Mouse (Mus musculus): ENCODE data around the gene Smarcal1. TPM values are rescaled to one million over a fixed set of nuclear protein-coding genes. Genes with fewer than 3 reads are reported as not detected.

Gene Smarcal1
- total RNA-seq (2012; rRNA removed), result 23.6 and 24.4 TPM in 2 replicates
- 10 to 100 TPM in 1 of 2 experiments, not detected in 1; 27.7 TPM for polyA plus RNA-seq (2012; ENCODE audit: insufficient read depth in 1 of 2, insufficient read length in 2 of 2, low read depth in 1 of 2, low replicate concordance in 2 of 2, missing spikeins in 1 of 2)

DNA sequence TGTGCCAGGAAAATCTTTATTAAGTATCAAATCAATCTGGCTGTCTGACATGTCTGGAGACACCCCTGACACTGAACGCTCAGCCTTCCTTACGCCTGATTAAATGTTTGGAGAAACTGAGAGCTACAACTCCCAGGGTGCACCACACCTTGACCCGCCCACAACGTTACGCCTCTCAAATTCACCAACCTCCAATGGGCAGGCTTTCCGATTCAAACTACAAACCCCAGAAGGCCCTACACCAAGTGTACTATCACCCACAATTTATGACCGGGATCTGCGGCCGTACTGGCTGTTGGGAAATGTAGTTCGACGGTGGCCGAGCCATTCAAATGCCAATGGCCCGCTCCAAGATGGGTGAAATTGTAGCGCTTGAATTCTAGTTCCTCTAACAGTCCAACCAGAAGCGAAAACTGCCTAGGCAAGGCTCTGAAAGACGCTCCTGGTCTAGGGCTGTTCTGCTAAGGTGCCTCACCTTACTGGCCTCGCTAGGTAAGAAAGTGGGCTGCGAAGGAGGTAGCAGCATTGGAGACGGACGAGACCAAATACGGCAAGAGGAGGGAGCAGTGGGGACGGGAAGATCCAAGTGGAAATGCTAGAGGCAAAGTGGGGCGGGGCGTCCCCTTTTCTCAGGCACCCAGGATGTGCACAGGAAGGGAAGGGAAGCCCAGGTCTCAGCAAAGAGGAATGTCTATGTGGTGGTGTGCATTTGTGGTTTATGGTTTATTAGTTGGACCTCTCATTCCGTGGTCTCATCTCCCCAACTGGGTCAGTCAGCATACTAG lies at the start of gene Smarcal1:
Gene Smarcal1, plus strand, starts transcription at position 305 of the 785 bp plus-strand sequence.
- H3K9ac ChIP-seq (ENCODE audit: control insufficient read depth, low read depth, low read length, poor library complexity, severe bottlenecking), result peak within 1 kb of the TSS; percentile 88
- no peaks in the 10 kb centered on the region for H3K9me3 ChIP-seq (replicated peaks; ENCODE audit: insufficient read depth, low read length)
- peaks cover 0 to 4% of the 10 kb centered on the region in 2 experiments; a peak in 2 of 4 replicates for H3K4me1 ChIP-seq (ENCODE audit: control insufficient read depth in 1 of 2, insufficient read depth in 2 of 2, low read length in 2 of 2)
- H3K27me3 ChIP-seq (ENCODE audit: control insufficient read depth in 1 of 2, insufficient read depth in 2 of 2, low read length in 2 of 2), result no peaks in the 10 kb centered on the region
- H3K4me3 ChIP-seq (ENCODE audit: control insufficient read depth in 1 of 2, insufficient read depth in 1 of 2, low read depth in 2 of 2, low read length in 2 of 2), result peak within 1 kb of the TSS; percentile 78
- H3K79me2 ChIP-seq (ENCODE audit: control insufficient read depth, insufficient read depth, low read length, poor library complexity), result peaks cover 1% of the 10 kb centered on the region
- DNase-seq (ENCODE audit: low read depth, low spot score), result peak; percentile 98
- H3K36me3 ChIP-seq (ENCODE audit: control insufficient read depth in 1 of 2, insufficient read depth in 2 of 2, low read length in 2 of 2), result peaks cover 0 to 4% of the 10 kb centered on the region in 2 experiments; a peak in 2 of 4 replicates
- H3K27ac ChIP-seq (ENCODE audit: control insufficient read depth, low read depth, low read length), result peak within 1 kb of the TSS; percentile 87
- TF ChIP-seq MAZ (IDR thresholded peaks at IDR 0.05; ENCODE audit: low read depth, low read length) (no peak), NELFE (IDR thresholded peaks at IDR 0.05; ENCODE audit: low read depth, low read length) (peak; percentile 93), MXI1 (IDR thresholded peaks at IDR 0.05; ENCODE audit: low read depth, low read length) (peak; percentile 31; the same call in 1 of the 2 replicates), E2F4 (IDR thresholded peaks at IDR 0.05; ENCODE audit: borderline replicate concordance, low read depth, low read length) (no peak), MEF2A (IDR thresholded peaks at IDR 0.05; ENCODE audit: extremely low read depth, insufficient replicate concordance, low read depth, low read length, poor library complexity, severe bottlenecking) (no peak), KAT2A (conservative IDR thresholded peaks at IDR 0.05; ENCODE audit: low read depth, low read length) (peak; percentile 98), POLR2AphosphoS5 (IDR thresholded peaks at IDR 0.05; ENCODE audit: borderline replicate concordance, low read depth, low read length) (no peak), MAFK (IDR thresholded peaks at IDR 0.05; ENCODE audit: borderline replicate concordance, low read depth, low read length) (no peak), HCFC1 (IDR thresholded peaks at IDR 0.05; ENCODE audit: low read depth, low read length) (peak; percentile 100), CHD1 (IDR thresholded peaks at IDR 0.05; ENCODE audit: low read depth, low read length) (0 out of 2 replicates have a peak, but pooled peaks have one; percentile 32), NRF1 (IDR thresholded peaks at IDR 0.05; ENCODE audit: insufficient read depth, low read depth, low read length, poor library complexity, severe bottlenecking) (0 out of 2 replicates have a peak, but pooled peaks have one; percentile 16), POLR2AphosphoS2 (IDR thresholded peaks at IDR 0.05; ENCODE audit: low read length) (peak; percentile 81), EP300 (IDR thresholded peaks at IDR 0.05; ENCODE audit: low read depth in 1 of 2, low read length in 2 of 2) (no peak), USF2 (IDR thresholded peaks at IDR 0.05; ENCODE audit: borderline replicate concordance in 1 of 2, insufficient read depth in 1 of 2, low read depth in 1 of 2, low read length in 2 of 2) (no peak), GABPA (IDR thresholded peaks at IDR 0.05; ENCODE audit: low read depth, low read length) (no peak), RCOR1 (IDR thresholded peaks at IDR 0.05; ENCODE audit: low read depth, low read length) (0 out of 2 replicates have a peak, but pooled peaks have one; percentile 13), BHLHE40 (IDR thresholded peaks at IDR 0.05; ENCODE audit: borderline replicate concordance, low read depth, low read length) (no peak), SMC3 (IDR thresholded peaks at IDR 0.05; ENCODE audit: low read depth, low read length) (no peak), MAX (IDR thresholded peaks at IDR 0.05; ENCODE audit: low read length) (no peak), ETS1 (IDR thresholded peaks at IDR 0.05; ENCODE audit: low read depth, low read length) (no peak), USF1 (IDR thresholded peaks at IDR 0.05; ENCODE audit: low read depth, low read length) (no peak), GATA1 (IDR thresholded peaks at IDR 0.05; ENCODE audit: low read depth, low read length) (0 out of 2 replicates have a peak, but pooled peaks have one; percentile 35), TAL1 (IDR thresholded peaks at IDR 0.05; ENCODE audit: low read length) (no peak), ELF1 (IDR thresholded peaks at IDR 0.05; ENCODE audit: low read depth, low read length) (peak; percentile 63; the same call in 1 of the 2 replicates), ZC3H11A (IDR thresholded peaks at IDR 0.05; ENCODE audit: low read depth, low read length) (no peak), MYB (IDR thresholded peaks at IDR 0.05; ENCODE audit: low read depth, low read length) (no peak), MYC (IDR thresholded peaks at IDR 0.05; ENCODE audit: low read depth, low read length) (peak; percentile 25; the same call in 1 of the 2 replicates), TCF12 (IDR thresholded peaks at IDR 0.05; ENCODE audit: low read depth, low read length) (peak; percentile 69; the same call in 1 of the 2 replicates), UBTF (IDR thresholded peaks at IDR 0.05; ENCODE audit: borderline replicate concordance, insufficient read depth, low read depth, low read length) (no peak), JUND (IDR thresholded peaks at IDR 0.05; ENCODE audit: low read depth, low read length) (no peak), ZMIZ1 (IDR thresholded peaks at IDR 0.05; ENCODE audit: low read depth, low read length) (peak; percentile 80; the same call in 1 of the 2 replicates), TBP (IDR thresholded peaks at IDR 0.05; ENCODE audit: low read depth, low read length) (peak; percentile 93), CHD2 (IDR thresholded peaks at IDR 0.05; ENCODE audit: low read length) (peak; percentile 32; the same call in 1 of the 2 replicates), ZKSCAN1 (IDR thresholded peaks at IDR 0.05; ENCODE audit: low read depth, low read length) (no peak)
